Mouse (Mus musculus) embryonic facial prominence, embryonic 14.5 days (tissue): ENCODE results near the gene Upf3b. TPM values are rescaled to one million over a fixed set of nuclear protein-coding genes. Genes with fewer than 3 reads are reported as not detected.
A peak's percentile ranks its signal among the peaks of the same experiment; 100 is the strongest.

Experiments used
- ATAC-seq: fragments of 200-750 bp; cut with Nextera tagmentation; 2 replicates; pipeline ENCODE4 v1.8.0; 2017; ENCODE audit warnings: low read depth, moderate number of reproducible peaks, moderate TSS enrichment
- DNase-seq: peaks from one replicate; pipeline ENCODE4 v3.0.0-alpha.2; 2015; ENCODE audit warnings: low spot score
- H3K27ac ChIP-seq: fragments of 300-500 bp; sonication (generic); replicated peaks from 2 replicates; pipeline ENCODE4 v1.5.1; 2014; ENCODE audit warnings: low read depth, mild to moderate bottlenecking, low read length, moderate library complexity
- H3K27me3 ChIP-seq: fragments of 300-500 bp; sonication (generic); replicated peaks from 2 replicates; pipeline ENCODE4 v1.6.1; 2014; ENCODE audit warnings: low read length; ENCODE audit not compliant: control insufficient read depth, insufficient read depth
- H3K36me3 ChIP-seq: fragments of 300-500 bp; sonication (generic); 2 replicates; pipeline ENCODE4 v1.6.1; 2014; ENCODE audit warnings: low read length, mixed read lengths; ENCODE audit not compliant: control insufficient read depth, insufficient read depth
- H3K4me1 ChIP-seq: fragments of 300-500 bp; sonication (generic); 2 replicates; pipeline ENCODE4 v1.6.1; 2014; ENCODE audit warnings: antibody characterized with exemption, low read length; ENCODE audit not compliant: control insufficient read depth, insufficient read depth
- H3K4me2 ChIP-seq: fragments of 300-500 bp; sonication (generic); 2 replicates; pipeline ENCODE4 v1.6.1; 2014; ENCODE audit warnings: low read depth, mild to moderate bottlenecking, low read length, moderate library complexity, mixed read lengths
- H3K4me3 ChIP-seq: fragments of 300-500 bp; sonication (generic); 2 replicates; pipeline ENCODE4 v1.5.1; 2014; ENCODE audit warnings: low read depth, mild to moderate bottlenecking, low read length
- H3K9ac ChIP-seq: fragments of 300-500 bp; sonication (generic); 2 replicates; pipeline ENCODE4 v1.6.1; 2014; ENCODE audit warnings: low read depth, mild to moderate bottlenecking, low read length, moderate library complexity, mixed read lengths
- H3K9me3 ChIP-seq: fragments of 300-500 bp; sonication (generic); 2 replicates; pipeline ENCODE4 v1.6.1; 2016; ENCODE audit warnings: low read length; ENCODE audit not compliant: control insufficient read depth
- WGBS: fragments of 180-500 bp; shearing (Covaris S2); extraction: QIAGEN DNeasy Blood & Tissue Kit; methylation state at CpG from one replicate; pipeline ENCODE4 v1.1.7; 2014; 5-methylcytosine and 5-hydroxymethylcytosine counted together
- polyA plus RNA-seq: library from polyadenylated mRNA; unstranded; fragments of >200 nt; fragmentation: Nextera tagmentation; extraction: Ambion mirVana; gene quantifications from 2 replicates; pipeline ENCODE4 v1.2.1, GENCODE M21; 2014

The Upf3b gene
- polyA plus RNA-seq, 1 experiment from 2014 or later, result 12.2 TPM

GRCm38 (mm10) chrX:37119585-37119984, 9.5 kb upstream of the Upf3b start:
- Histone ChIP-seq H3K4me1 (no peaks in the 10 kb centered on the region), H3K4me3 (no peak overlapping the region), H3K27ac (no peak overlapping the region), H3K27me3 (no peaks in the 10 kb centered on the region), H3K36me3 (no peaks in the 10 kb centered on the region), H3K4me2 (no peak overlapping the region), H3K9me3 (no peaks in the 10 kb centered on the region), H3K9ac (no peak overlapping the region)
- no peak for ATAC-seq
- no peak for DNase-seq
- WGBS, result 39% methylated on average over 3 of the region's 3 CpGs

DNA sequence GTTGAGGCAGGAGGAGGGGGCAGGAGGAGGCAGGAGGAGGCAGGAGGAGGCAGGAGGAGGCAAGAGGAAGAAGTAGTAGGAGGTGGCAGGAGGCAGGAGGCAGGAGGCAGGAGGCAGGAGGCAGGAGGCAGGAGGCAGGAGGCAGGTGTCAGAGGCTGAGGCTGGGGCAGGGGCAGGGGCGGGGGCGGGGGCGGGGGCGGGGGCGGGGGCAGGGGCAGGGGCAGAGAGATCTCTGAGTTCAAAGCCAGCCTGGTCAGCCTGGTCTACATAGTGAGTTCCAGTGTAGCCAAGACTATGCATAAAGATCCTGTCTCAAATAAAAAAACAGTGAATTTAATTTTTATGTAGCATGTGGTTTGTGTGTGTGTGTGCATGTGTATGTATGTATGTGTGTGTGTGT, 7.0 kb upstream of the Upf3b start:
- no peaks in the 10 kb centered on the region for H3K36me3 ChIP-seq
- no peaks in the 10 kb centered on the region for H3K27me3 ChIP-seq
- no CpG with 5 or more reads among the region's 5 CpGs for WGBS
- H3K9ac ChIP-seq, result no peak overlapping the region
- H3K4me3 ChIP-seq, result no peak overlapping the region
- no peak for ATAC-seq
- no peaks in the 10 kb centered on the region for H3K4me1 ChIP-seq
- no peak overlapping the region for H3K4me2 ChIP-seq
- no peak overlapping the region for H3K27ac ChIP-seq
- no peak for DNase-seq
- no peaks in the 10 kb centered on the region for H3K9me3 ChIP-seq

GRCm38 (mm10) chrX:37110881-37111193, 715 bp upstream of the Upf3b start:
- no peak overlapping the region for H3K4me2 ChIP-seq
- no peak overlapping the region for H3K4me3 ChIP-seq
- ATAC-seq (no peak), DNase-seq (no peak)
- H3K9ac ChIP-seq, result no peak overlapping the region
- no peaks in the 10 kb centered on the region for H3K36me3 ChIP-seq
- no peaks in the 10 kb centered on the region for H3K9me3 ChIP-seq
- WGBS, result 75% methylated on average over 4 of the region's 4 CpGs
- H3K4me1 ChIP-seq, result no peaks in the 10 kb centered on the region
- no peaks in the 10 kb centered on the region for H3K27me3 ChIP-seq
- H3K27ac ChIP-seq, result no peak overlapping the region

GRCm38 (mm10) chrX:37109526-37110192, 463 bp downstream of the Upf3b start:
- H3K9me3 ChIP-seq, result no peaks in the 10 kb centered on the region
- H3K4me3 ChIP-seq, result peak overlapping the region; percentile 56
- ATAC-seq, result peak; percentile 75
- H3K9ac ChIP-seq, result peak overlapping the region; percentile 66
- no peak for DNase-seq
- H3K27ac ChIP-seq, result peak overlapping the region; percentile 65
- H3K36me3 ChIP-seq, result no peaks in the 10 kb centered on the region
- H3K4me1 ChIP-seq, result no peaks in the 10 kb centered on the region
- H3K4me2 ChIP-seq, result peak overlapping the region; percentile 74
- 24% methylated on average over 25 of the region's 27 CpGs for WGBS
- no peaks in the 10 kb centered on the region for H3K27me3 ChIP-seq

GRCm38 (mm10) chrX:37103826-37104225, 6.3 kb downstream of the Upf3b start:
- 81% methylated on average over 2 of the region's 2 CpGs for WGBS
- DNase-seq (no peak), ATAC-seq (no peak)
- H3K4me1 ChIP-seq, result no peaks in the 10 kb centered on the region
- 0 out of 2 replicates have a peak, but pooled peaks cover 4% of the 10 kb centered on the region for H3K36me3 ChIP-seq
- no peaks in the 10 kb centered on the region for H3K27me3 ChIP-seq
- H3K27ac ChIP-seq, result no peak overlapping the region
- no peak overlapping the region for H3K4me3 ChIP-seq
- no peaks in the 10 kb centered on the region for H3K9me3 ChIP-seq
- no peak overlapping the region for H3K9ac ChIP-seq
- no peak overlapping the region for H3K4me2 ChIP-seq

- H3K27ac ChIP-seq, result no peak overlapping the region
- WGBS, result 85% methylated on average over 3 of the region's 3 CpGs
- ATAC-seq (no peak), DNase-seq (no peak)
- 0 out of 2 replicates have a peak, but pooled peaks cover 7% of the 10 kb centered on the region for H3K36me3 ChIP-seq
- H3K9ac ChIP-seq, result no peak overlapping the region
- H3K27me3 ChIP-seq, result no peaks in the 10 kb centered on the region
- no peak overlapping the region for H3K4me3 ChIP-seq
- no peaks in the 10 kb centered on the region for H3K4me1 ChIP-seq
- no peaks in the 10 kb centered on the region for H3K9me3 ChIP-seq
- no peak overlapping the region for H3K4me2 ChIP-seq
Measured at GRCm38 (mm10) chrX:37098681-37099080, 11.4 kb downstream of the Upf3b start.

DNA sequence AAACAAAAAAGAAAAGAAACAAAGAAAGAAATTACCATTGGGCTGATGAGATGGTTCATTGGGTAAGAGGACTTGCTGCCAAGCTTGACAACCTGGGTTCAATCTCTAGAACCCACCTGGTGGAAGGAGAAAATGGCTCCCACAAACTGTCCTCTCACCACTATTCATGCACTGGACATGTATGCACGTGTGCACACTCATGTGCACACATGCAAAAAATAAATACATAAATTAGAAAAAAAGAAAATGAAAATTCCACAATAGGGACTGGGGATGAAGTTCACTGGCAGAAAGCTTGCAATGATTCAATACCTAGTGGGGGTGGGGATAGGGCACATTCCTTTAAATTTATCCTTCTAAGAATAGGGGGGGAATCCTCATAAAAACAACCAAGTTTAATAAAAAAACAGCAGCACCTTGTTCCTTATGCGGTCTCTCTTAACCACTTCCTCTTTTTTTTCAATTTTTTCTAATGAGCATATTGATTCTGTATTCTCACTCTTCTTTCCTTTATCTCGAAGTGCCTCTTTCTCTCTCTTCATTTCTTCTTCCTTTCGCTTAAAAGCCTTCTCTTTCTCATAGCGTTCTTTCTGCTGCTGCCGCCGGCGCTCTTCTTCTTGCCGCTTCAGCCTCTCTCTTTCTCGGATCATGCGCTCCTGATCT, 14.9 kb downstream of the Upf3b start:
- H3K36me3 ChIP-seq, result 0 out of 2 replicates have a peak, but pooled peaks cover 3% of the 10 kb centered on the region
- H3K9ac ChIP-seq, result no peak overlapping the region
- no peak for ATAC-seq
- no peak overlapping the region for H3K27ac ChIP-seq
- H3K4me1 ChIP-seq, result no peaks in the 10 kb centered on the region
- H3K4me2 ChIP-seq, result no peak overlapping the region
- WGBS, result 92% methylated on average over 11 of the region's 11 CpGs
- DNase-seq, result no peak
- no peaks in the 10 kb centered on the region for H3K9me3 ChIP-seq
- no peaks in the 10 kb centered on the region for H3K27me3 ChIP-seq
- H3K4me3 ChIP-seq, result no peak overlapping the region

- Histone ChIP-seq H3K4me3 (no peak overlapping the region), H3K4me2 (no peak overlapping the region), H3K36me3 (0 out of 2 replicates have a peak, but pooled peaks cover 3% of the 10 kb centered on the region), H3K27ac (no peak overlapping the region), H3K27me3 (no peaks in the 10 kb centered on the region), H3K9ac (no peak overlapping the region), H3K9me3 (no peaks in the 10 kb centered on the region), H3K4me1 (no peaks in the 10 kb centered on the region)
- ATAC-seq (no peak), DNase-seq (no peak)
- WGBS, result 90% methylated on average over 3 of the region's 3 CpGs
Measured at GRCm38 (mm10) chrX:37091457-37091856, 18.7 kb downstream of the Upf3b start.

GRCm38 (mm10) chrX:37088778-37089177, 21.3 kb downstream of the Upf3b start:
- Histone ChIP-seq H3K9ac (no peak overlapping the region), H3K4me3 (no peak overlapping the region), H3K4me2 (no peak overlapping the region), H3K27me3 (no peaks in the 10 kb centered on the region), H3K4me1 (no peaks in the 10 kb centered on the region), H3K36me3 (no peaks in the 10 kb centered on the region), H3K27ac (no peak overlapping the region), H3K9me3 (no peaks in the 10 kb centered on the region)
- no peak for ATAC-seq
- DNase-seq, result no peak
- WGBS, result 89% methylated on average over 1 of the region's 1 CpGs
